Mouse (Mus musculus) testis, postnatal 14 days (tissue): ENCODE measurements at regions not wholly inside any gene's neighbourhood (a gene's known extent, or its start where the extent isn't known, plus 50 kb on each side); places are given as distances from the start of the nearest gene placed in this dataset.
"Not testable (repeated sequence)": the region's sequence is repeated elsewhere in the genome, so short reads cannot be mapped to it uniquely, and the experiment has no call there.

Experiments
- DNase-seq: peaks from one replicate; pipeline ENCODE4 v3.0.0; 2021; ENCODE audit warnings: low spot score

DNA sequence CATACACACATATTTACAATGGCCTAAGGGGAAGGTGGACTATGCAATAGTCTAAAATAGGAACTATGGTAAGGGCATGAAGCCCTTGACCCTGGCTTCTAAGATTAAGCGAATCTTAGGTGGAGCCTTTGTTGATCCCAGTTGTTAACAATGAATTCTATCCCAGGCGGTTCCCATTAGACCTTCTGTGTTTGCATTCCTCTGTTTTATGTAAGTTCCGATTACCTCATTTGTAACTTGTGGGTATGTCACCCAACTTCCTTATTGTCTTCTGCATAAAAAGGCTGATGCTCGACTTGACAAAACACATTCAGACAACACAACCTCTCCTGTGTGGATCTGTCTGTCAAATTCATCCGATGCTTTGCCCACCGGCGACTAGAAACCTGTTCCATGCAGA is 335.6 kb downstream of the Gm11232 start:
- not testable (repeated sequence) for DNase-seq

DNA sequence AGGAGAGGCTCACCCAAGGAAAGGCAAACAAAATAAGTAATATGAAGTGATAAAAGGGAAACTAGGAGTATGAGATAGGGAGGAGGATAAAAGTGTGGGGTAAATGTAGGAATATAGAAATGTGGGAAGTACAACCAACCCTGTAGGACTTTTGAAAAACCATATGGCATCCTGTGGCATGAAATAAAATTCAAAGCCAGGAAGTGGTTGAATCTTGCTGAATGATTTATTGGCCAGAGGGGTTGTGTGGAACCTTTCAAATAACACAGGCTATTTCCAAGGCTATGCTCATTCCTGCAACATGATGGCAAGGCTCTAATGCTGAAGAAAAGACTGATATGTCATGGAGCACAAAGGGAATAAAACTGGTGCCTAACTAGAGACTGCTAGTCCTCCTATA is 347.9 kb downstream of the Gm11232 start:
- no peak for DNase-seq

DNA sequence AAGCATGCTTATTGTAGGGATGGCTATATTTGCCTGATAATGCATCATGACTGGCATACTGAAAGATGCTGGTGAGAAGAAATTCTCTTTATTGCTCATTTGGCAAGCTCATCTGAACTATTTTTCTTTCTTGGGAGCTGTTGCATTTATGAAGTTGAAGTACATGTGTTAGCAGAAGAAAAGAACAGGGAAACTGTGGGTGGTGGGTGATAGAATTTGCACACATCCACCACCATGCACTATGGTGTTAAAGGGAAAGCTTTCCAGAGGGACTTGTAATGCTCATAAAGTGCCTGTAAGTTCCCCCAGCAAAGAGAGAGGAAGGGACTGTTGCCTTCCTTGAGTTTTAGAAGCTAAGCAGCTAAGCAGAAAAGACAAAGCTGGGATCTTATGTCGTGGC is 367.3 kb downstream of the Gm11232 start:
- no peak for DNase-seq

DNA sequence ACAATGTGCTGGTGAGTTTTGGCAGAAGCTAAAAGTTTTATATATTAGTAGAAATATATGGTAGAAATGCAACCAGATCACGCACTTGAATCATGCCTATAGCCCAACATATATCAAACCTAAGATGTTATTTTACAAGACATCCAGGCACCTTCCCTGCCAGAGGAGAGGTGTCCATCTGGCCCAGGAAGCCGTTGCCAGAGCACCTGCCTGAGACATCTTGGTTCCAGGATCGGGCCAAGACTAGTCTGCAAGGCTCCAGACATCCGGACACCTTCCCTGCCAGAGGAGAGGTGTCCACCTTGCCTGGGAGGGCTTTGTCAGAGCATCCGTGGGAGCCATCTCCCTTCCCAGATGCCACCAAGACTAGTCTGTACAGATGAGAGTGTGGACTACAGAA is 388.5 kb downstream of the Gm11232 start:
- DNase-seq, result no peak

DNA sequence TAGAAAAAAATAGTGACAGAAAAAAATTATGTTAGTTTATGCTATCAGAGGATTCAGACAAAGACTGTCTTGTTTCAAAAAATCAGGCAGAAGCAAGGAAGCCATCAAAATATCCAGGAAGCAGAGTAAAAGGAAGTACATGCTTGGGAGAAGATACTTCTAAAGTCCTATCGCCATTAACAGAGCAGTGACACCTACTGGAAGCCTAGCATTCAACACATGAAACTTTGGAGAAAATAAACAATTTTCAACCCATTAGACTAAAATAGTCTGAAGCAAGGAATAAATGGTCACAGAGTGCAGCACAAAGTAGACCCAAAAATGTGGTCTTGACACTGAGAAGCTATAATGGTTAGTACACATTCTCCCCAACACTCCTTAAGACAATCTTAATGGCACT is 394.0 kb downstream of the Gm11232 start:
- DNase-seq, result no peak

DNA sequence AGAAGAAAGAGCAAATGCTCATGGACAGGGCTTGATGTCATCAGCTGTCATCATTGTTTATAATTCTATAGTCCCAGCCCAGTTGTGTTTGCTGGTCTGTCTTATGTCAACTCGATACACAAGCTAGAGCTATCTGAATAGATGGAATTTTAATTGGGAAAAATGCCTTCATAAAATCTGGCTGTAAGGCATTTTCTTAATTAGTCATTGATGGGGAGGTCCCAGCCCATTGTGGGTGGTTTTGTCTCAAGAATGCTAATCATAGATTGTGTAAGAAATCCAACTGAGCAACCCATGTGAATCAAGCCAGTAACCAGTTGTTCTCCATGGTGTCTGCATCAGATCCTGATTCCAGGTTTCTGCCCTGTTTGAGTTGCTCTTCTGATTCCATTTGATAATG is 400.1 kb downstream of the Gm11232 start:
- no peak for DNase-seq

DNA sequence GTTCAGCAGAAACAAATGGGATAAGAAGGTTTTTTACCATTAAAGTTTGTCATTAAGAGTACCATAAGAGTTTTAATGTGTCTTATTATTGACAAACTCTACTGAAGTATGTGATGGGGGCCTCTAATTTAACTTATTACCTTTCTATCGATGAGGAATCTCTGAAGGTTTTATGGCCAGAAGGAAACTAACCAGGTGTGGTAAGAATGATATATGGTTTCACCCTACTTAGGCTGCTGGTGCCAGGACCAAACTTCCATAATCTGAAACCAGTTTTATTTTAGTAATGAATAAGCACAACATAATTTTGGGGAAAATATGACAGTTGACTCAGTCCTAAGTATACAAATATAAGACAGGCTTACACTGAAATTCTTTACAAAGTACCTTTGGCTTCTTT is 401.1 kb downstream of the Gm11232 start:
- DNase-seq, result no peak

DNA sequence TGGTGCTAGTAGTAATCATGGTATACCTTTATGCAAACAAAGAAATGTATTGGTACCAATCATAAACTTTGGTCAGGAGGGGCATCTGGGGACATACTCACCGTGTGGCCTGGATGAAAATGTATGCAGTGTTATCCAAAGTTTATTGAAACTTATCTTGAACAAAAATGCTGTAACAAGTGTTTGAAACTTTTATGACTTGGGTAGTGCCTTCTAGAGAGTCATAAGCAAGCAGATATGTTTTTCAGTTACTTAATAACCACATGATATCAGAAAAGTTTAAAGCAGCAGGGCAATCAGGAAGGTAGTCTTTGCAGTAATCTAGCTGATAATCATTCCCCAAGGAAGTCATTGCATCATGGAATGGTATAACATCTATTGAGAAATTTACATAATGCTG is 401.5 kb downstream of the Gm11232 start:
- no peak for DNase-seq

DNA sequence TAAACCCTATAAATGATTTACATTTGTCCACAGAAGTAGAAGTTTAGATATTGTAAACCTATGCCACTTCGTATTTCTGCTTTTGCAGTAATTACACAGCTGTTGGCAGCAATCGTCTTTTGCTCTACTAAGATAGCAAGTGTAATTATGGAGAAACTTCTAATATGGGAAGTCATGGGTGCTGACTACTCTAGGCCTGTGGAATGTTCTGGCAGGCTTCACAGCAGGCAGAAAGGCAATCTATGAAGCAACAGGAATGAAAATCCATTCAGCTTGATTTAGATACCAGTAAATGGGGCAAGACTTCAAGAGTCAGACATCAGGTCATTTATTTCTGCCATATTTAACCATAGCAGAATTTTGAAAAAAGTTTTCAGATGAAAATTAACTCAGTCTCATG is 405.9 kb downstream of the Gm11232 start:
- no peak for DNase-seq

DNA sequence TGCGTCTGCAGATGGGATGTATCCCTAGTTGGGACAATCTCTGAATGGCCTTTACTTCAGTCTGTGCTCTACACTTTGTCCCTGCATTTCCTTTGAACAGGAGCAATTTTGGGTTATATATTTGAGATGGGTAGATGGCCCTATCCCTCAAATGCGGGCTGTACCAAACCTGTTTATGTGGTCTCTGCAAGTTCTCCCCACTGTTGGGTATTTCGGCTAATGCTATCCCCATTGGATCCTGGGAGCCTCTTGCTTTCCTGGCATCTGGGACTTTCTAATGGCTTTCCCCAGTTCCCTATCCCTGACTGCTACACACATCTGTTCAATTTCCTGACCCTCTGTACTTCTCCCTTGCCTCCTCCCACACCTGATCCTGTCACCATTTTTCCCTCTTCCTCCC is 414.7 kb downstream of the Gm11232 start:
- no peak for DNase-seq

DNA sequence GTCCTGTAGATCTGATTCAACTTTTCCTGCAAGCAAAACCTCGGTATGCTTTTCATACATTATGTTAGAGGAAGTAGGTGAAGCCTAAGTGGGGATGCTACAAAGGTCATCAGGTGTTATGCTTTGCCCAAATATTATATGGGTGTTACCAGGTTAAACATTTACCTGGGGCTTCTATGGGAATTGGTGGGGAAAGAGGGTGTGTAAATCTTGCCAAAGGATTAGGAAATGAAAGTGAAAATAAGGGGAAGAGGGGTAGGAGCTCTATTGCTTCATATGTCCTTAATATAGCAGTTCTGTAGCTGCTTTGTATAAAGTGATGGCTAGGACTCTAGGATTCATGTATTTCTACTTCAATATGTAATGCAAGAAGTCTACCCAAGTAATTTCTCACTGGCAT is 419.2 kb downstream of the Gm11232 start:
- no peak for DNase-seq

DNA sequence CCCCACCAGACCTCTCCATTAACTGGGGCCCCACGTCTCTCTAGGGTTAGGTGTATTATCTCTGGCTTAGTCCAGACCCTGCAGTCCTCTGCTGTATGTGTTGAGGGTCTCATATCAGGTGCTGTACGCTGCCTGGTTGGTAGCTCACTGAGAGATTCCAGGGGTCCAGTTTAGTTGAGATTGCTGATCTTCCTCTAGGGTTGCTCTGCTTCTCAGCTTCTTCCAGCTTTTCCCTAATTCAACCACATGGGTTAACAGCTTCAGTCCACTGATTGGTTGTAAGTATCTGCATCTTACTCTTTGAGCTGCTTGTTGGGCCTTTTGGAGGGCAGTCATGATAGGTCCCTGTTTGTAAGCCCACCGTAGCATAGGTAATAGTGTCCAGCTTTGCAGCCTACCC is 425.1 kb downstream of the Gm11232 start:
- no peak for DNase-seq

DNA sequence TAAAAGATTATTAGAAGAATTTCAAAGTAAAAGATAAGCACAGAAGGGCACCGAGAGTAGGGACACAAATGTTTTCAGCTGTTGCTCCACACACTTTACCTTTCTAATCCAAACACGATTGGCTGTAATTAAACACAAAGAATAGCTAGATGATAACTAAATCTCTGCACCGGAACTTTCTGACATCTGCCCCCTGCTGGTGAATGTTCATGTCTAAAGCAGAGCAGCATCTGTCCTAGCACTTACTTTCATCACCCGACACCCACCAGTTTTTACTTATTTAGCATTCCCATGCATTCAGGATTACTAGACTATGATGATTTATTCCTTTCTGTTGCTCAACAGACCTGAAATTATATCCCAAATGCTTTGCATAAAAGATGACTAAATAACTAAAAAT is 425.7 kb downstream of the Gm11232 start:
- DNase-seq, result no peak

DNA sequence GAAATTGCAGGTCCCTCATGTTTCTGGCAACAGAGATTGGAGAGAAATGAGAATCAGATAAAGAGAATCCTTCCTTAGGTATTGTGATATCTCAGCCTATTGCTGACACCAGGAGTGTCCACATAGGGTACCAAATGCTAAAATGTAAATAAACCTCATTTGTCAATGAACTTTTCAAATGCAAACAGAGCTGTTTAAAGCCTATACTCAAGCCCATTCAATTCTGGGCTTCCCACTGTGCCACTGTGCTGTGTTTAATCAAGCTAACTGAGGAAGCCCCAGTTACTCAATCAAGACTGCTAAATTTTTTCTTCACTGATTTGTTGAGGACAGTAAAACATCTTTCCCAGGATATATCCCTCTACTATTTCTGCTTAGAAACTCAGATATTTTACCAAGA is 441.2 kb downstream of the Gm11232 start:
- DNase-seq, result no peak

DNA sequence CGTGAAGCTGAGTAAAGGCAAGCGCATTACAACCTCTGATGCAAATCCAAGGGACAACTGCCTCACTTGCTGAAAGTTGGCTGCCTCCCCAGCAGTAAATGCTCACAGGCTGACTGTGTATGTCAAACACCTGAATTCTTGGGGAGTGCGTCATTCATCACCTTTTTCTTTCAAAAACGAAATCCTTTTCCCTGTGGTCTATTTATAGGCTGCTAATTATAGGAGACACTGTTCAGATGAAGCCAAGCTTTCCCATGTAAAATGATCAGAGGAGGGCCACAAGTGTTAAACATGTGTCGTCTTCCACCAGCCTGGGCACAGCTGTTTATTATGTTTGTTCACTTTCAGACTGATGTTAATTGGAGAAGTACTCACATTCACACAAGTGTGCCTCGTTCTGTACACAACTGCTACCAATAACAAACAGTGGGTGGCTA is 450.6 kb downstream of the Gm11232 start:
- DNase-seq, result no peak

DNA sequence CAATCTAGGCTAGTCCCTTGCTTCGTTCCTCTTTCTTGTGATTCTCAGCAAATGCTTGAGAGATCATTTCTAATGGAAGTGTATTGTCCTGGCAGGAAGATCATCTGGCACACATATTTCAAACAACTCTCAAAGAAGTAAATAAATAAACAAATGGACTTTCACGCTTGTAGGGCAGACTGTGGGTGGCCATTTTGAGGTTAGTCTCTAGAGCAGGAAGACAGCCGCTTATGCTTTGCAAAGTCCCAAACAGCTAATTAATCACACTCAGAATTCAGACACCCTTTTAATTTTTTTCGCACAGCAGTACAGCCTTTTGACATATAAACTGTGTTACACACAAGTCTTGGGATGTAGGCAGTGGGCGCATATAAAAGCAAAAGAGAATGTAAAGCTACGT is 451.1 kb downstream of the Gm11232 start:
- no peak for DNase-seq

DNA sequence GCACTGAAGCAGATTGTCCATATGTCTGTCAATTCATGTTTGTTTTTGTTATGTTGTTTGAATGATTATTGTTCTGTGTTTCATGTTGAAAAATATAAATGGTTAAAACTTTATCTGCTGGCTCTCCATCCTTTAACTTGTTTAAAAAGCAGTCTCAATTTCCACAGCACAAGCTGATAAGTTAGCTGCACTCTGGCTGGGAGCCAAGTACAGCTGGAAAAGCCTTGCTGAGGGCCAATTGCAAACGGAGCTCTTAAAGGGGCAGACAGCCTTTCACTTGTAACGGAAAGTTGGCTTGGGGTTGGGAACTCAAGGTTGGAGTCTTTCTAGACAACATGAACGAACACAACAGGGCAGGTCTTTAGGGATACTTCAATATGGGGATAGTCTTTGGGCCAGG is 462.0 kb downstream of the Gm11232 start:
- DNase-seq, result not testable (repeated sequence)

DNA sequence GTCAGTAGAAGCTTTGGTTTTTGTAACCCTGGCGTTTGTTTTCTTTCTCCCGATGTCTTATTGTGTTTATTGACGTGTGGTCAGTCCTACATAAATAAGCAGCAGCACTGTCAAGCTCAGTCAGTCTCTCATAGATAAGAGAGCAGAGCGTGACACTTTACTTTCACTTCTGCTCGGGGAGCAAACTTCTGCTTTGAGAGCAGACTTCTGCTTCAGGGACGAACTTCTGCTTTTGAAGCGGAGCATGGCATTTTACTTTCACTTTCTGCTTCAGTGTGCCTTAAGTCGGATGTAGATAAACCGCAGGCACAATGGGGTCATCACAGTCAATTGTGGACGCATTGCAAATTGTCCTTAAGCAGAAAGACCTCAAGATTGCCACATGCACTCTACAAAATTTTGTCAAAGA is 466.0 kb downstream of the Gm11232 start:
- DNase-seq, result no peak

DNA sequence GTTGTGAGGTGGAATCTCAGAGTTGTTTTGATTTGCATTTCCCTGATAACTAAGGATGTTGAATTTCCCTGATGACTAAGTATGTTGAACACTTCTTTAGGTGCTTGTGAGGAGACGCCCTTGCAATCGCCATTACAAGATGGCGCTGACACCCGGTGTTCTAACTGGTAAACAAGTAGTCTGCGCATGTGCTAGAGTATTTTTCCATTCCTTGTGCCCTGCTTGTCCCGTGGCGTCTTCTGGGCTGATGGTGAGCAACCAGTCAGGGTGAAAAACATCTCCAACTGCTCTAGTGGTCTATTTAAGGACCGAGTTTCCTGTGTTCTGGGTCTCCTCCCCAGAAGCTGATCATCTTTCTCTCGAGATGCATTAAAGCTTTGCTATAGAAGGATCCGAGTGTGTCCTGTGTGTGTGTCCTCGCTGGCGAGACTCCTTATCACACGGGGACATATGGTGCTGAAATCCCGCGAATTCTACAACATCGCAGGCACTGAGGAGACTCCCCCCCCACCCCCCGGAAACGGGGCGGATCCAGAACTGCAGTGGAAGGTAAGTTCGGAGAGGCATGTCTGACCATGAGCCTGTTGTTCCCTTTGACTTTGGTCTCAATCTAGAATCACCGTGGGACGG is 466.5 kb downstream of the Gm11232 start:
- not testable (repeated sequence) for DNase-seq

DNA sequence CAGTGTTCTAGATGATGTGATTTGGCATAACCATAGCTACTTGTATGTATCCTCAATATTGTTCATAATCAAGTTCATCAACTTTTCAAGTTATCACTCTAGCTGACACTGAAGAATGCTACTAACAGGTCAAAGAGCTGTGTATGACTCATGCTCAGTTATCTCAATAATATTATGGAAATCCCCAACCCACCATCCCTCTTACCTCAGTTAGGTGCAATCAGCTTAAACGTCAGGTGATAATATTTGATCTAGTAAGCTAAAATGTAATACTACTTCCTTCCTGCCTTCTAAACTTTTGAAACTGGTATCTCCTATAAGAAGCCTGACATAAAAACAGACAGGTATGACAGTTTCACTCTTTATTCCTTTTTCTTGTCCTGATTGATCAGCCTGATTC is 474.6 kb downstream of the Gm11232 start:
- DNase-seq, result no peak

DNA sequence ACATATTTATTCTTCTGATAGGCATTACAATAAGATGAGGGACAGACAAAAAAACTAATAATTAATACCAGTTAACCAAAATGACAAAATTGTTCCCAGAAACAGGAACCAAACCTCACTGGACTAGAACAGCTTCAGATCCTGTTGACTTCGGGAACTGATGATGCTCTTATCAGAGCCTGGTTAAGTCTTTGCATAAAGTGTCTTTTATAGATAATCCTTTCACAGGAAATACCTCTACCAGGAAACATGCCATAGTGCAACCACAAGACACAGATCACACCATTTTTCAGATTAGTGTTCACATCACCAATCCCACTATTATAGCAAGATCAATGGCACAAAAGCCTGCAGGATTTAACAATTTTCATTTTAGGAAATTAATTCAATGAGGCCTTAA is 478.1 kb downstream of the Gm11232 start:
- no peak for DNase-seq

DNA sequence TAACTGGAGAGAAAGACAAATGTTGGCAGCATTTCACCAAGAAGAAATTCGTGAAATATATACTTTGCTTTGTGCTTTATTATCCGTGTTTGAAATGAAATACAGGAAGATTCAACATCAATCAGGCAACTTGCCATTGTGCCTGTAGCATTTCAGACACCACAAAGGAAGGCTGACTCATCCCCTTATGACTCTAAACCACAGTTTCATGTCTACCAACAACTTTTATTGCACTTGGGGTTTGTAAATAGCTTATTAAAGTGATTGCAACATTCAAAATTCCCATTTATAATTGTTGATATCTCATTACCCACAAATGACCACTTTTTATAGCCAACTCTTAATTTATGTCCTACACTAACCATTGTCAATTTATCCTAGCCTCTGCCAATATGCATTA is 497.9 kb downstream of the Gm11232 start:
- DNase-seq, result no peak

DNA sequence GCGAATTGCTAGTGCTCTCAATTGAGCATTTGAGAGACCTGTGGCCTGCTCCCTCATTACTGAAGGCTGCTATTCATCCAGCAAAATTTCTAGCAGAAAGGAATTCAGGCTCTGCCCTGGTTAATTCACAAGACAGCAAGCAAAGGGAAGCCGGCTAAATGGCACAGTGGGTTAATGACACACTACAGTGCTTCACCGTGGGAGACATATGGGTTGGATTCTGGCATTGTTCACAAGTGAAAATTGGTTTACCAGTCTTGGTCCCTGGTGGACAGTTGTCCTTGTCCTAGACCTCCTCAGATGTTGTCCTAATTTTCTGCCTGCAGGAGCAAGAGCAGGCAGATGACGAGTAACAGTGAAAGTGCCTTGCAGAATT is 527.3 kb downstream of the Gm11232 start:
- DNase-seq, result no peak

DNA sequence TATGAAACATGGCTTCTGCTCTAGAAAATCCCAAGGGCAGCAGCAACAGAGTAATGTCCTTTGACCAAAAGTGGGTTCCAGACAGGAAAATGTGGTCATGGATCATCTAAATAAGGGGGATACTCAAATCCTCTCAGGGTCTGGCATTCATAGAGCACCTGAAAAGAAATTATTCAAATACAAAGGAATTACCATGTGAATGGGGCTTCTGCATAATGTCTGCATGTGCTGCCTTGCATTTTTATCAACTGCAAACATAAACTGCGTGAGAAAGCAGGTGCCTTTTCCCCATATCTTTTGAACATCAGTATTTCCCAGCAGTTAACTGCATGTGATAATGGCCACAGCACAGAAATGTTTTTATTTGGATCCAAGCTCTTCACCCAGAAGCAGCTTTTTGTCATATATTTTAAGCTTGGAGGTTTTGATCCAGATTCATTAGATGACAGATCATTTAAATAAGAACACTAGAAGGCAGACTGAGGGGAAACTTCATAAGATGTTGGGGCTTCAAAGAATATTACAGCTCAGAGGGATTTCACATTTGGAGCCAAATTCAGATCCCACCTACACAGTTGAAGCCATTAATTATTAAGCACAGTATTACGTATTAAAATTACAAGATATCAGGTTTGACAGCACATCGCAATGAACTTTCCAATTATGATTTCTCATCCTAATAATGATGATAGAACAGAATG is 527.8 kb downstream of the Gm11232 start:
- no peak for DNase-seq
